Mouse (Mus musculus) thymus, adult 2 months (tissue): ENCODE measurements around the gene Lrch1. TPM values are rescaled to one million over a fixed set of nuclear protein-coding genes. Genes with fewer than 3 reads are reported as not detected.
A peak's percentile ranks its signal among the peaks of the same experiment; 100 is the strongest.

Experiments
- DNase-seq: peaks from one replicate; pipeline ENCODE4 v3.0.0; 2021
- H3K27ac ChIP-seq: fragments of 200-500 bp; 2 replicates; pipeline ENCODE4 v1.5.1; 2012; ENCODE audit warnings: low read length, control low read depth; ENCODE audit not compliant: control insufficient read depth, insufficient read depth
- H3K27me3 ChIP-seq: fragments of 200-500 bp; 2 replicates; pipeline ENCODE4 v1.6.1; 2012; ENCODE audit warnings: mild to moderate bottlenecking, low read length, moderate library complexity, mixed read lengths; ENCODE audit not compliant: control insufficient read depth, insufficient read depth
- H3K36me3 ChIP-seq: fragments of 200-500 bp; 2 replicates; pipeline ENCODE4 v1.6.1; 2012; ENCODE audit warnings: mild to moderate bottlenecking, low read length, moderate library complexity; ENCODE audit not compliant: control insufficient read depth, insufficient read depth
- H3K4me1 ChIP-seq: fragments of 200-500 bp; replicated peaks from 2 replicates; pipeline ENCODE4 v1.6.1; 2012; ENCODE audit warnings: low read length; ENCODE audit not compliant: control insufficient read depth, insufficient read depth
- H3K4me3 ChIP-seq: fragments of 200-500 bp; 2 replicates; pipeline ENCODE4 v1.5.1; 2012; ENCODE audit warnings: mild to moderate bottlenecking, low read length, control low read depth, moderate library complexity; ENCODE audit not compliant: control insufficient read depth, insufficient read depth
- CTCF ChIP-seq: fragments of 200-500 bp; IDR thresholded peaks from 2 replicates; pipeline ENCODE4 v1.5.1; 2012; ENCODE audit warnings: mild to moderate bottlenecking, control low read depth, low read length, moderate library complexity, borderline replicate concordance; ENCODE audit not compliant: control insufficient read depth, poor library complexity, insufficient read depth; ENCODE audit errors: extremely low read depth
- POLR2A ChIP-seq: fragments of 200-500 bp; IDR thresholded peaks from 2 replicates; pipeline ENCODE4 v1.6.1; 2012; ENCODE audit warnings: mild to moderate bottlenecking, low read length, control low read depth, moderate library complexity; ENCODE audit not compliant: control insufficient read depth, poor library complexity, insufficient read depth; ENCODE audit errors: extremely low read depth
- WGBS: fragments of 180-500 bp; shearing (Covaris S2); methylation state at CpG from one replicate; pipeline ENCODE4 v1.1.7; 2018; 5-methylcytosine and 5-hydroxymethylcytosine counted together
- polyA plus RNA-seq: library from polyadenylated mRNA; depleted of rRNA; stranded (reverse); fragments of >200 nt; gene quantifications from 2 replicates; pipeline ENCODE4 v1.2.3, GENCODE M21; 2012

The Lrch1 gene
- polyA plus RNA-seq, 1 experiment, result 27.5 TPM

GRCm38 (mm10) chr14:74849020-74849419 lies 98.7 kb downstream of the Lrch1 start:
- Histone ChIP-seq H3K4me3 (no peak overlapping the region), H3K27me3 (no peaks in the 10 kb centered on the region), H3K27ac (no peak overlapping the region), H3K4me1 (peaks cover 15% of the 10 kb centered on the region), H3K36me3 (no peaks in the 10 kb centered on the region)
- DNase-seq, result no peak
- 86% methylated on average over 6 of the region's 6 CpGs for WGBS
- TF ChIP-seq CTCF (no peak), POLR2A (no peak)

- WGBS, result 90% methylated on average over 5 of the region's 5 CpGs
- Histone ChIP-seq H3K4me1 (peaks cover 12% of the 10 kb centered on the region), H3K4me3 (no peak overlapping the region), H3K27ac (no peak overlapping the region; the same call in 1 of the 2 replicates), H3K36me3 (no peaks in the 10 kb centered on the region), H3K27me3 (no peaks in the 10 kb centered on the region)
- TF ChIP-seq CTCF (no peak), POLR2A (no peak)
- DNase-seq, result no peak
These were observed 99.5 kb downstream of the Lrch1 start for GRCm38 (mm10) chr14:74848224-74848623.

- Histone ChIP-seq H3K27me3 (no peaks in the 10 kb centered on the region), H3K4me1 (peaks cover 12% of the 10 kb centered on the region), H3K36me3 (no peaks in the 10 kb centered on the region), H3K4me3 (no peak overlapping the region; the same call in 1 of the 2 replicates), H3K27ac (peak overlapping the region; percentile 21; the same call in 1 of the 2 replicates)
- WGBS, result 12% methylated on average over 14 of the region's 14 CpGs
- TF ChIP-seq CTCF (no peak), POLR2A (0 out of 2 replicates have a peak, but pooled peaks have one; percentile 29)
- peak; percentile 78 for DNase-seq
These were observed 100.2 kb downstream of the Lrch1 start for GRCm38 (mm10) chr14:74847311-74848133.

- H3K27me3 ChIP-seq, result no peaks in the 10 kb centered on the region
- peaks cover 12% of the 10 kb centered on the region for H3K4me1 ChIP-seq
- H3K4me3 ChIP-seq, result no peak overlapping the region
- WGBS, result 34% methylated on average over 5 of the region's 5 CpGs
- H3K27ac ChIP-seq, result peak overlapping the region; percentile 7; the same call in 1 of the 2 replicates
- H3K36me3 ChIP-seq, result no peaks in the 10 kb centered on the region
- no peak for DNase-seq
- no peak for TF ChIP-seq CTCF
- no peak for TF ChIP-seq POLR2A
These were observed 101.0 kb downstream of the Lrch1 start for GRCm38 (mm10) chr14:74846668-74847067.

GRCm38 (mm10) chr14:74845661-74846274 lies 101.9 kb downstream of the Lrch1 start:
- TF ChIP-seq CTCF, result no peak
- TF ChIP-seq POLR2A, result no peak
- Histone ChIP-seq H3K27me3 (no peaks in the 10 kb centered on the region), H3K4me1 (peaks cover 12% of the 10 kb centered on the region), H3K4me3 (no peak overlapping the region), H3K27ac (no peak overlapping the region; the same call in 1 of the 2 replicates), H3K36me3 (no peaks in the 10 kb centered on the region)
- WGBS, result 77% methylated on average over 2 of the region's 2 CpGs
- no peak for DNase-seq

- no peak for DNase-seq
- Histone ChIP-seq H3K27ac (no peak overlapping the region), H3K36me3 (no peaks in the 10 kb centered on the region), H3K27me3 (no peaks in the 10 kb centered on the region), H3K4me3 (no peak overlapping the region), H3K4me1 (peaks cover 5% of the 10 kb centered on the region)
- 59% methylated on average over 2 of the region's 2 CpGs for WGBS
- TF ChIP-seq POLR2A (no peak), CTCF (no peak)
These were observed 106.0 kb downstream of the Lrch1 start for GRCm38 (mm10) chr14:74841708-74842107.
